Mouse (Mus musculus): Measurements from ENCODE around the gene Ncl.
A peak's percentile ranks its signal among the peaks of the same experiment; 100 is the strongest.

Ncl gene

DNA sequence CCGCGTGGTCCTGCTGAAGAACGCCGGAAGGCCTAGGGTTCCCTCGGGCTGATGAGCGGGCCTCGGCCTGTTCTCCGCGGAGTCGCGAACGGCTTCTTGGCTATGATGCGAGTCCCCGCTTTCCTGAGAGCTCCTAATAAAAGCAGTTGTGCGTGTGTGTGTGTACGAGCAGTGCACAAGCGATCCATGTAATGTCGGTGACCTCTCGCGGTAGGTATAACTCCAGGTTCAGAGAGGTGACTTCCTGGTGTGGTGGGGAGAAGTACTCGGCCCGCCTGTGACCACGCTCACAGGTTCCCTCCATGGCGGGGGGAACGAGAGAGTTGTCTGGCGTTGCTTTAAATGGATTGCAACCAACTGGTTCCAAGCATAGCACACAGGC, 589 bp upstream of the Ncl start:
- DNase-seq (ENCODE audit: low read depth, low spot score): peak; percentile 79

DNA sequence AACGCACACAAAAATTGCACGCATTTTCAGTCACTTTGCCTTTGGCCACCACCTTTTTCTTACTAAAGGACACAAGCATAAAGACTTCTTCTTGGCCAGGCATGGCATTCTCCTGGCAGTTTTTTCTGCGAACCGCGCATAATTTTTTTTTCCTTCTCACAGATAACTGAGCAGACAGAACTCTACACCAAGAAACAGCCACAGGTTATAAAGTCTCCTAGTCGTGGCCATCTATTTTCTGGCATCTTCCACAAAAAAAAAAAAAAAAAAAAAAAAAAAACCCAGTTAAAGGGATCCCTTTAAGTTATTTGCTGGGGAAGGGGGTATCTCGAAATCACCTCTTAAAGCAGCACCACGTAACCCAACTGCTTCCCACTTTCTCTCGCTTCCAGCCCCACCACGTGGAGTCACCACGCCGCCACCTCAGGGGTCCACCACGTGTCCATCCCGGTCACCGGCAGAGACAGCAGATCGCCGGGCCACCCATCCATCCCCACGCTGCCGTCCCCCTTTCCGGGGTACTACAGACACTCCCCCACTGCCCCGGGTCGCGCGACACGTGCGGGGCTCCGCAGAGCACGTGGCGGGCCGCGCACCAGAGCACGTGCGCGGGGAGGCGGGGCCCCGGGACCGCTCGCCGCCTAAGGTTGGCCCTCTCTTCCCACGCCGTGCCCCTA, 833 bp downstream of the Ncl start:
- DNase-seq (ENCODE audit: low read depth, low spot score): no peak

DNA sequence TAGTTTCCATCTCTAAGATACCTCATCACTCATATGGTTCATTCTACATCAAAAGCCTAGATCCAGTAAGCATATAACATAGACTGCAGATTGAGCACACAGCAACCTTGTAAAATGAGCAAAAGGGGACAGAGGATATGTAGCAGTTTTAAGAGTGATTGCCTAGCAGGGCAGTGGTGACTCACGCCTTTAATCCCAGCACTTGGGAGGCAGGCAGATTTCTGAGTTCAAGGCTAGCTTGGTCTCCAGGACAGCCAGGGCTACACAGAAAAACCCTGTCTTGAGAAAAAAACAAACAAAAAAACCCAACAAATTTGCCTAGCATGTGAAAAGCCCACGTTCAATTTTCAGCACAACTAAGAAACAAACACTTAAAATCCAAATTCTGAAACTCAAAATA, 5.0 kb downstream of the Ncl start:
- DNase-seq (ENCODE audit: low read depth, low spot score): no peak

DNA sequence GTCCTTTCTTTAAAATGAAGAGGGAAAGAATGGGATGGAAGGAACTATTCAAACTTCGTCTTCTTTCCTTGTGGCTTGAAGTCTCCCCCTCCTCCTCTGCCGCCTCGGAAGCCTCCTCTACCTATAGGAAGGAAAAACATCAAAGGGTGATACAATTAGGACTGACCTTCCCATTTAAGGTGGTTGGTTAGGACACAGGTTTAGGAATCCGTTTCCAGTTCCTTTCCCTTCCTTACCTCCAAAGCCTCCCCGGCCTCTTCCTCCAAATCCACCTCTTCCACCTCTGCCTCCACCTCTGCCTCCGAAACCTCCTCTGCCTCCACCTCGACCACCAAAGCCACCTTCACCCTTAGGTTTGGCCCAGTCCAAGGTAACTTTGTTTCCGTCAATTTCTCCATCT, 8.6 kb downstream of the Ncl start:
- no peak for DNase-seq (ENCODE audit: low read depth, low spot score)

DNA sequence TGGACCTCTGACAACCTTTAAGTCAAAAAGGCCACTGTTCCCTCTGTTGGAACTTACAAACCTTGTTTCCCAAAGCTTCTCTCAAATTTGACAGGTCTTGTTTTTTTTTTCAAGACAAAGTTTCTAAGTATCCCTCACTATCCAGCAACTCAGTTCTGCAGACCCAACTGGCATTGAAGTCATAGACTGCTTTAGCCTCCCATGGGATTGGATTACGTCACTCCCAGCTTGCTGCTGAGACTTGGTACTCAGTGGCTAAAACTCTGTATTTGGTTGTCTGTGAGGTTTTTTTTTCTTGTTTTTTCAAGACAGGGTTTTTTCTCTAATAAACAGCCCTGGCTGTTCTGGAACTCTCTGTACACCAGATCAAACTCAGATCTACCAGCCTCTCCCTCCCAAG, 9.5 kb downstream of the Ncl start:
- no peak for DNase-seq (ENCODE audit: low read depth, low spot score)

DNA sequence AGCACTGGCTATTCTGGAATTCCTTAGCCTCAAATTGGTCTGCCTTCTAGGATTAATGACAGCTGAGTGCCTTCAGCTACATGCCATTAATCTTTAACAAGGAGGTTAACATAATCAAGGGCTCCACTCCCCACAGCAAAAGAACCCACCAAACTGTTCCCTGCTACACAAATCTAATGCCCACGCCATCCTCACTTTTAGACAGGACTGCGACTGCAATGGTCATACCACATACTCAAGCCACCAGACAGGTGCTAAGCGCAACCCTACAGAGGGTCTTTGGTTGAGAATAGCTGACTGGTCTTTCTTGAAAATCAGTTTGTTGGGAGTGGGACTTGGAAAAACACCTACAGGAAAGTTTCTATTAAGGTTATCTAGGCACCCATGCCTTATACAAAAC, 10.0 kb downstream of the Ncl start:
- no peak for DNase-seq (ENCODE audit: low read depth, low spot score)

DNA sequence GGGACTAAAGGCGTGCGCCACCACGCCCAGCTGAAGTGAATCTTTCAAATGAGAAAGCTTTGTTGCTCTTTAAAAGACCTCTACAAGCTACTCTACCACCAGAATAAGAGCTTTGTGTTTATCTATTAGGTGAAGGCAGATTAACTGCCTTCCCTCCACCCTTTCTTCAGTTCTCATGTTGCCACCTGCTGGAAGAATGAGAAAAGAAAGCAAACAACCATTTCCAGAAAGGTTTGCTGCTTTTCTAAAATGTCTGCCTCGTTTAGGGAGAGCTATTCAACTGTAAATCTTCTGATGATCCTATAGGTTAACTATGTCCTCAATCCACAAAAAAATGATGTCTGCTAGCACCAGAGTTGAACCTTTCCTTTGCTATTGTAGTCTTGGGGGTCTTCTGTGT, 10.4 kb downstream of the Ncl start:
- peak; percentile 88 for DNase-seq (ENCODE audit: low read depth, low spot score)

DNA sequence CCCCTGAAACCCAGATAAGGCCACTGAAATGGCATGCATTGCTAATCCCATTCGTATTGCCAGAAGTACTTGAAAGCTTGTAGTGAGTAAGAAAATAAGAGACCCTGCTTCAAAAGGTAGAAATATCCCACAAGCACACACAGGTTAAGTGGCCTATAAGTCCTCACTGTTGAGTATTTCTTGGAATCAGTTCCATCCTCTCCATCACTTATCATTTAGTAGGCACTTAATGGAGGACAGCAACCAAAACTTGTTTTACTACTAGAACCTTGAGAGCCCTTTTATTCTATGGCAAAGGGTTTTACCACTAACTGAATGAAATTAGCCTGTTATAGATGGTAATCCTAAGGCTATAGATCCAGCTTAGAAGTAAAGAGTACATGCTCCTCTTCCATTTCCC, 11.1 kb downstream of the Ncl start:
- no peak for DNase-seq (ENCODE audit: low read depth, low spot score)

DNA sequence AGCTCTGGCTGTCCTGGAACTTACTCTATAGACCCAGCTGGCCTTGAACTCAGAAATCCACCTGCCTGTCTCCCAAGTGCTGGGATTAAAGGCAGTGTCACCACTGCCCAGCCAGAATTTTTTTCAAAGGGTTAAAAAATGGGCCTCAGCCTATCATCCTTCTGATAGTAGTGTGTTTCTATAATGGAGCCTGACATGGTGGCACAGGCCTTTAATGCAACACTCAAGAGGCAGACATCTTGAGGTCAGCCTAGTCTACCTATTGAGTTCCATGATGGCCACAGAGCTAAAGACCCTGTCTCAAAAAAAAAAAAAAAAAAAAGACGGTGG, 11.5 kb downstream of the Ncl start:
- DNase-seq (ENCODE audit: low read depth, low spot score): peak; percentile 26

DNA sequence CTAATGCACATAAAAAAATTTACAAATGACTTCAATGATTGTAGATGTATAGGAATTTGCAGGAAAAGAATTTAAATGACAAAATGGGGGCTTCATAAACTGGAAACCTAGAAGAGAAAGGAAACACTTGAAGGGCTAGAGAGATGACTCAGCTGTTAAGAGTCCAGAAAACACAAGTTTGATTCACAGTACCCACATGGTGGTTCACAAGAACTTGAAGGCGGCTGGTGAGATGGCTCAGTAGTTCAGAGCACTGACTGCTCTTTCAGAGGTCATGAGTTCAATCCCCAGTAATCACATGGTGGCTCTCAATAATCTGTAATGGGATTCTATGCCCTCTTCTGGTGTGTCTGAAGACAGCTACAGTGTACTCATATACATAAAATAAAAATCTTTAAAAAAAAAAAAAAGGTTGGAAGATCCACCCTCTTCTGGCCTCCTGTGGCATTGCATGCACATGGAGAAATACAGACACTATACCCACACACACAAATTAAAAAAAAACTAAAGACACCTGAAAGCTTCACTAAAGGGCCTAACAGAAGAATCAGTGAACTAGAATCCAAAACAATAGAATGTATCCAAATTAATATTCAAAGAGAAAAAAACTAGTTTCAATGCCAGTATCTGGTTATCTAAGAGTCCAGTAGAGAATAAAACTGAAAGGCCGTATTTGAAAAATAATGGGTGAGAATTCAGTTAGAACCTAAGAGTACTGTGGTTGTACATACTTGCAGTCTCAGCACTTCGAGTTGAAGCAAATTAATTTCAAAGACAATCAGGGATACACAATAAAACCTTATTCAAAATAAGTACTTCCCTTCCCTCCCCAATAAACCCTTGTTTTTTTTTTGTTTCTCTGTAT, 12.1 kb downstream of the Ncl start:
- no peak for DNase-seq (ENCODE audit: low read depth, low spot score)

DNA sequence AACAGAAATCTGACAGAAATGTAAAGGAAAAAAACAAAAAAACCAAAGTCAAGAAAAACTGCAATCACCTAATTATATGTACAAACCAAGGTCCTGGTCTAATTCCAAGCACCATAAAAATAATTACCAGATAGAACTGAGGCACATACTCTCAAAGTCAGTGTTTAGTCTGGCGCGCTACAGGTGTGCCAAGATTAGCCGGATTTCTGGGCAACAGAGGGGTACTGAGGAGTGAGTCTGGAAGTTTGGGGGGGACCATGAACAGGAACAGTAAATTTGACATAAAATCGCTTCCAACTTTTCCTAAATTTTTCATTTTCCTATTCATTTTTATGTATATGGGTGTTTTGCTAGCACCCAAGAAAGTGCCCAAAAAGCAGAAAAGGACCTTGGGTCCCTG, 13.2 kb downstream of the Ncl start:
- DNase-seq (ENCODE audit: low read depth, low spot score): no peak

DNA sequence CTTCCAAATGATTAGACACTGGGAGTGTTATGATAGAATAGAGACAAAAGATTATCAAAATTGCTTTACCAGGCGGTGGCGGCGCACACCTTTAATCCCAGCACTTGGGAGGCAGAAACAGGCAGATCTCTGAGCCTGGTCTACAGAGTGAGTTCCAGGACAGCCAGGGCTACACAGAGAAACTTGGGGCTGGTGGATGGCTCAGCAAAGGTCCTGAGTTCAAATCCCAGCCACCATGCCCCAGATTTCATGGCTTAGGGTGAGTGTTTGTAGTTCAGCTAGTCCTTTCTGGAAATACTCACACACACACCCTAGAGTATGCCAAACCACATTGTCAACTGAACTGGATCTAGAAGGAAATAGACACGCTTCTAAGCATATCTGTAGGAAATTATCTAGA, 14.1 kb downstream of the Ncl start:
- DNase-seq (ENCODE audit: low read depth, low spot score): no peak

DNA sequence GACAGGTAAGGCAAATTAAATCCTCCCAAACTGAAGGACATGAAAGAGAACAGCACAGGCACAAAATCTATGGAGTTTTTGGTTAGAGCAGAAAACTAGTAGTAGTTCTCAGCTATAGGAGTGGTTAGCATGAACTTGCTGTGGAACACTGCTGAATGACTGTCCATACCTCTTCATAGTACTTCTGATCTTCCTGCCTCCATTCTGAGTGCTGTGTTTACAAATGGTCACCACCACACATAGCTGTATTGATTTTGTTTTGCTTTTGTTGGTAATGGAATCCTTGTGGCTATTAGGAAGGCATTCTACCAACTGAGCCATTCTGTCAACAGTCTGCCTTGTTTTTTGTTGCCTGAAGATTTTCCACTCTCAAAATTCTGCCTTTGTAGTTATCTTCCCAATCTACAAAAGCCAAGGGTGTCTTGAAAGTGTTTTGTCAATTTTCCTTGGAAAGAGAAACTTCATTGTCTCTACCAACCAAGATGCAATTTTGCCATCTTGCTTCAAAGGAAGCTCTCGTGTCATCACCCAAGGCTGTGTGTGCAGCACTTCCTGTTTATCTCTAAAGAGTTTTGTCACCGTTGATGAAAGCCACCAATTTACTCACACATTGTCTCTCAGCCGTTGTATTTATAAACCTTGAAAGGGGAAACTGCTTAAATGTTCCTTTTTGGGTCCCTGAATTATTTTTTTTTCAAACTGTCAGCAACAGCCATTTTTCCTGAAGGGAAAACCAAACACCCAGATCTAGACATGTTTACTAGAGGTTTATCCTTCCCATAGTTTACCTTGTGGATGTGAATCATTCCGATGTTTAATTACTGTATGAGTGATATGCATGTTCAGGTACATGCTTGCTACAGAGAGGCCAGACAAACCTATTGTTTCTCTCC, 15.0 kb downstream of the Ncl start:
- no peak for DNase-seq (ENCODE audit: low read depth, low spot score)

DNA sequence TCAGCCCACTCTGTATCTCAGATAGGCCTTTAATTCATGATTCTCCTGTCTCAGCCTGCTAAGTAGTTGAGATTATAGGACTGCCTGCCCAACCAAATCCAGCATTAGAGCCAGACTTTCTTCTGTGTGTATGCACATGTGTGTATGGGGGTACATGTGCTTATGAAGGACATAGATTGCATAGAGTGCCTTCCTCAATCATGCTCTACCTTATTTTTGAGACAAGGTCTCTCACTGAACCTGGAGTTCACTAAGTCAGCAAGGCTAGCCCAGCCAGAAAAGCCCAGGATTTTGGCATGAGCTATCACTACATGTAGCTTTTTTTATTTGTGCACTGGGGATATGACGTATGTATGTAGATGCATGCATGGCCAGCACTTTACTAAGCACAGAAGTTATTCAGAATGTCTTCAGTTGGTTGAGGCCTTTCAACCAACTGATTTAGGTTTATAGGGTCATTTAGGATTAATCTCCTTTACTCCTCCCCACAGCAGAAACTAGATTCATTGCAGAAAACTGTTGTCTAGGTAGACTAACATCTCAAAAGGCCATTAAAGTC, 16.0 kb downstream of the Ncl start:
- no peak for DNase-seq (ENCODE audit: low read depth, low spot score)

DNA sequence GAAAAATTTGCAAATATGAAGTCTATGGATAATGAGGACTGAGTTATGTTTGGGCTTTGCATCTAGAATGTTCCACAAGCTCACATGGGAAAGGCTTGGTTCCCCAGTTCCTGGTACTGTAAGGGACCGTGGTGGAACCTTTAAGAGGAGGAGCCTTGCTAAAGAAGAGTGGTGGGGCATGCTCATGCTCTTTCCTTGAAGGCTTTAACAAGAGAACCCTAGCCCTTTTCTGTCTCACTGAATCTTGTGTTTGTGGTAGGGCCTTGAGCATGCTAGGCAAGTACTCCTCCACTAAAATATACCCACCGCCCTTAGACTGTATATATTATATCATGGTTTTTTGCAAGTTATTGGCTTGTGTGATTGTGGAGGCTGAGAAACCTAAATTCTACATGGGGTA, 16.8 kb downstream of the Ncl start:
- peak; percentile 64 for DNase-seq (ENCODE audit: low read depth, low spot score)

DNA sequence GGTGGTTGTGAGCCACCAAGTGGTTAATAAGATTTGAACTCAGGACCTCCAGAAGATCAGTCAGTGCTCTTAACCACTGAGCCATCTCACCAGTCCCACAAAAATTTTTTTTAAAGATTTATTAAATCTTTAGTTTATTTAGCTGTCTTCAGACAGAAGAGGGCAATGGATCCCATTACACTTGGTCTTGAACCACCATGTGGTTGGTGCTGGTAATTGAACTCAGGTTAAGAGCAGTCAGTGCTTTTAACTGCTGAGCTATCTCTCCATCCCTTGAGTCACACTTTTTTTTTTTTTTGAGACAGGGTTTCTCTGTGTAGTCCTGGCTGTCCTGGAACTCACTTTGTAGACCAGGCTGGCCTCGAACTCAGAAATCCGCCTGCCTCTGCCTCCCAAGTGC, 18.1 kb downstream of the Ncl start:
- DNase-seq (ENCODE audit: low read depth, low spot score): peak; percentile 77

DNA sequence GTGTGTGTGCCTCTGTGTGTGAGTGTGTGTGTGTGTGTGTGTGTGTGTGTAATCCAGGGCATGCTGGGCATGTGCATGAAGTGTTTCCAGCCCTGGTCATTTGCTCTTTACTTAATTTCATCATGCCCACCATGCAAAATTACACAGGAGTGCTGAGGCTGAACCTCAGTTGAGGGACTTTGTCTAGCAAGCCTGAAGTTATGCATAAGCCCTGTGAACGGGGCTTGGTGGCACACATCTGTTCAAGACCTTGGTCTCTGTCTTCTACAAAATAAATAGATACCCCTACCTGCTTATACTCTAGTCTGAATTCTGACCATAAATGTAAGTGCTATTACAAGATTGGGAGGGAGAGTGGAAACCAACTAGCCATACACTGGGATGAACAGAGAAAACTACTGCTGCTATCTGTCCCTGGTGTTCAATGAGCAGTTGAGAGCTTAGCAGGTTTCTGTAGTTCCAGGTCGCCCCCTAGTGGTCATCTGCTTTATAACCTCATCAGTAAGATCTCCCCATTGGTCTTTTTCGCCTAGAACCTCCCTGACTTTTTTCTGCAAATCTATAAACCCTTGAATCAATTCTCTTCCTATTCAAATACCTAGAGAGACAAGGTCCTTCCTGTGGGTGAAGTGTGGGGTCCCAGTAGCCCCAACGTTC, 19.9 kb downstream of the Ncl start:
- peak; percentile 93 for DNase-seq (ENCODE audit: low read depth, low spot score)

DNA sequence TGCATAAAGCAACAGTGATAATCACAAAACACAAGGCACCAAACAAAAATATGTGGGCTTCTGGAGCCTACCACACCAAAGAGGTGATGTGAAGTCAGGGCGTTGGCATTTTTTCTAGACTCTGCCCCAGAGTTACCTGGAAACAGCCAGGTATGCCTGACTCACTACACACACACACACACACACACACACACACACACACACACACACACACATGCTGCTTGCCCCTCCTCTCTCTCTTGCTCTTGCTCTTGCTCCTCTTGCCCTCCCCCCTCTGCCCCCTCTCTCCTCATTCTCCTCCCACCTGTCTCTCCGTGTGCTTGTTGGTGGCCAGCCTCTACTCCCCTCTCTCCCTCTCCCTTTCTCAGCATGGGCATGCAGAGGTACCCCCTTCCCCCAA, 22.9 kb downstream of the Ncl start:
- DNase-seq (ENCODE audit: low read depth, low spot score): no peak

DNA sequence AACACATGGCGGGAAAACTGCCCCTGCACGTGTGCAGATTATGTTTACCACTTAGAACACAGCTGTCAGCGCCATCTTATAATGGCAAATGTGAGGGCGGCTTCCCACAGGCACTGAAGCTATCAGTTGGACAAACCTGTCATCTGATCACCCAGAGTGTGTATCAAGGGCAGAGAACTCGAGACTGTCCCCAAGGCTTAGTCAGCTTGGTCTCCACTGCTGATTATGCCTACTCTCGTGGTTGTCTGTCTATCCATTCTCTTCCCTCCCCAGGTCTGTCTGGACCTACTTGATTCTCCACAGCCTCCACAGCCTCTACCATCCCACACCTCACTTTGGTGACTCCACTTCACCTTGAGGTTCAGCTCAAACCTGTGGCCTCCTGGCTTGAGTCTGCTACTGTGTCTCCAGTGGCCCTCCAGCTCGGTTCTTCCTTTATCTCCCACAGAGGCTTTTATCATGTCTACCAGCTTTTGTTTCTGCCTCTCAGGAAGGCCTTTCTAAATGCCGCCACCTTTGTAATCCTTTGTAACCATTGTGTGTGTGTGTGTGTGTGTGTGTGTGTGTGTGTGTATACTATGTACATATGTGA, 38.3 kb downstream of the Ncl start:
- no peak for DNase-seq (ENCODE audit: low read depth, low spot score)

DNA sequence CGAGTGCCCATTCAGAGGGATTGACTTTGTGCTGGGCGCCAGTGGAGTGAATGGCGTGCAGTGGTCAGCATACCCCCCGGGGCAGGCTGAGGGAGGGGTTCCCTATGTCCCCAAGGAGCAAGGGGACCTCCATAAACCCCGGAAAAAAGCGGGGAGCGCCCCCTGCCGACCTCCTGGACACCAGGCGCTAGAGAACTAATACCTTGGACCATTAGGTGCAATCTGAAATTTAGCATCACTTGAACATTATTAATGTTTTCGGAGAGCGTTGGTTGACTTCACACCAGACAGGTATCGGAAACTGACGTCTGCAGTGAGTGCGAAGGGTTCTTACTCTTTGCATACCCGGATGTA, 45.5 kb downstream of the Ncl start:
- peak; percentile 46 for DNase-seq (ENCODE audit: low read depth, low spot score)

DNA sequence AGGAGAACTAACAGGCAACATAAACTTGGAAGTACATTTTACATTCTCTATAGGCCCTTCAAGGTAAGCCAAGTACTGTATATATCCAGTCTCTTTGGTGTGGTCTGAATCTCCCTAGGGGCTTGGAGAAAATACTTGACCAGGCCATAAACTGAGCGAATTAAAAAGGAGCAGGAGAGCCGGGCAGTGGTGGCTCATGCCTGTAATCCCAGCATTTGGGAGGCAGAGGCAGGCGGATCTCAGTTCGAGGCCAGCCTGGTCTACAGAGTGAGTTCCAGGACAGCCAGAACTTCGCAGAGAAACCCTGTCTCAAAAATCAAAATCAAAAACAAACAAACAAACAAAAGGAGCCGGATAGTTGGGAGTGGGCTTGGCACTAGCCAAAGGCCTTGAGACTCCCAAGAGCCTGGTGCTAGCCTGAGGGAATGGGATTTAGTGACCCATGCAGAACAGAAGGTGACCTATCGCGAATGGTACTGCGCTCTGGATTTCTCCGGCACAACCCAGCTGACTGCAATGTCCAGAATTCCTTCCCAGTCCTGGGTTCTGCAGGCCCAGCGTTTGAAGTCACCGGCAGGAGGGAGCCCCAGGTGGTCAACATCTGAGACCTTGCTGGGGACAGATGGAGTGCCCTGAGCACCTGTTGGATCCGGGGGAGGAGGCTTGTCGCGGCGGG, 46.0 kb downstream of the Ncl start:
- DNase-seq (ENCODE audit: low read depth, low spot score): no peak
